25 mouse cellular contexts compared by ENCODE assay signal in genomic region chr8:127140945-127141344, GRCm38 (mm10).
DNase-seq lines count a peak whose midpoint lies in the region; ATAC-seq and TF ChIP-seq lines count a peak whose summit lies in the region.
"Had no signal": no experiment of that assay in that cellular context is flagged by ENCODE, and none has a peak within 500 bp of the region (broad histone marks: within the 10 kb centered on the region; RNA-seq: fewer than 3 reads in every experiment).

No protein-coding gene starts in this region.

- H3K27me3 ChIP-seq in liver, adult 2 months (ENCODE audit: control insufficient read depth, insufficient read depth, low read length) = no peaks in the 10 kb centered on the region
- no peaks in the 10 kb centered on the region for H3K27me3 ChIP-seq in liver, postnatal 0 days (ENCODE audit: insufficient read depth, low read length)
- no peaks in the 10 kb centered on the region for H3K27me3 ChIP-seq in lung, embryonic 16.5 days (ENCODE audit: control insufficient read depth, insufficient read depth, low read depth, low read length)
- no peaks in the 10 kb centered on the region for H3K27me3 ChIP-seq in stomach, postnatal 0 days (ENCODE audit: control insufficient read depth, insufficient read depth, low read length)
- H3K27me3 ChIP-seq: embryonic facial prominence, embryonic 12.5 days; embryonic facial prominence, embryonic 15.5 days; heart, embryonic 12.5 days; heart, embryonic 15.5 days; hindbrain, embryonic 13.5 days had no signal

- H3K4me2 ChIP-seq in liver, postnatal 0 days (ENCODE audit: low read depth, low read length) = no peak overlapping the region
- H3K4me2 ChIP-seq in lung, embryonic 16.5 days (ENCODE audit: low read depth, low read length) = no peak overlapping the region
- no peak overlapping the region for H3K4me2 ChIP-seq in stomach, postnatal 0 days (replicated peaks; ENCODE audit: low read depth)
- H3K4me2 ChIP-seq: embryonic facial prominence, embryonic 12.5 days; embryonic facial prominence, embryonic 15.5 days; heart, embryonic 12.5 days; heart, embryonic 15.5 days; hindbrain, embryonic 13.5 days had no signal

- no peak for TF ChIP-seq EP300 in liver, postnatal 0 days (IDR thresholded peaks at IDR 0.05; ENCODE audit: low read depth)
- TF ChIP-seq EP300 in stomach, postnatal 0 days (optimal IDR thresholded peaks at IDR 0.05) = no peak

- H3K36me3 ChIP-seq in liver, adult 2 months (ENCODE audit: control insufficient read depth, insufficient read depth, low read length) = no peaks in the 10 kb centered on the region
- no peaks in the 10 kb centered on the region for H3K36me3 ChIP-seq in liver, postnatal 0 days (replicated peaks; ENCODE audit: insufficient read depth, low read length)
- no peaks in the 10 kb centered on the region for H3K36me3 ChIP-seq in lung, embryonic 16.5 days (ENCODE audit: control insufficient read depth, insufficient read depth, low read length)
- H3K36me3 ChIP-seq in stomach, postnatal 0 days (ENCODE audit: control insufficient read depth, insufficient read depth, low read length) = no peaks in the 10 kb centered on the region
- H3K36me3 ChIP-seq: embryonic facial prominence, embryonic 12.5 days; embryonic facial prominence, embryonic 15.5 days; heart, embryonic 12.5 days; heart, embryonic 15.5 days; hindbrain, embryonic 10.5 days; hindbrain, embryonic 13.5 days had no signal

- no peak for TF ChIP-seq POLR2A in liver, adult 2 months (IDR thresholded peaks at IDR 0.05; ENCODE audit: extremely low read depth, insufficient read depth, low read length)
- no peak for TF ChIP-seq POLR2A in lung, adult 2 months (IDR thresholded peaks at IDR 0.05; ENCODE audit: borderline replicate concordance, extremely low read depth, low read depth, low read length)

- peaks cover 45% of the 10 kb centered on the region; the same call in 1 of the 2 replicates for H3K79me2 ChIP-seq in liver, adult 2 months (ENCODE audit: control insufficient read depth, insufficient read depth, low read length)

- no peak overlapping the region for H3K9ac ChIP-seq in liver, adult 2 months (ENCODE audit: low read depth, low read length)
- no peak overlapping the region for H3K9ac ChIP-seq in liver, postnatal 0 days (replicated peaks)
- no peak overlapping the region for H3K9ac ChIP-seq in lung, embryonic 16.5 days (ENCODE audit: low read length)
- H3K9ac ChIP-seq in stomach, postnatal 0 days (ENCODE audit: low read length) = no peak overlapping the region
- H3K9ac ChIP-seq: embryonic facial prominence, embryonic 12.5 days; embryonic facial prominence, embryonic 15.5 days; forebrain, postnatal 0 days; heart, embryonic 12.5 days; heart, embryonic 15.5 days; hindbrain, embryonic 13.5 days had no signal

- H3K4me3 ChIP-seq in liver, adult 2 months (ENCODE audit: insufficient read depth, low read depth, low read length) = no peak overlapping the region
- H3K4me3 ChIP-seq in liver, postnatal 0 days (ENCODE audit: low read depth, low read length) = no peak overlapping the region
- no peak overlapping the region for H3K4me3 ChIP-seq in lung, embryonic 16.5 days (ENCODE audit: low read length)
- no peak overlapping the region for H3K4me3 ChIP-seq in lung, adult 2 months (replicated peaks; ENCODE audit: extremely low read depth, low read depth, low read length)
- H3K4me3 ChIP-seq in stomach, postnatal 0 days (ENCODE audit: low read depth, low read length) = no peak overlapping the region
- H3K4me3 ChIP-seq: embryonic facial prominence, embryonic 12.5 days; embryonic facial prominence, embryonic 15.5 days; heart, embryonic 12.5 days; heart, embryonic 15.5 days; hindbrain, embryonic 10.5 days; hindbrain, embryonic 13.5 days had no signal

- no peak overlapping the region for H3K27ac ChIP-seq in liver, adult 2 months (replicated peaks; ENCODE audit: insufficient read depth, low read depth, low read length)
- H3K27ac ChIP-seq in liver, postnatal 0 days (ENCODE audit: low read depth) = no peak overlapping the region
- H3K27ac ChIP-seq in lung, embryonic 16.5 days (ENCODE audit: low read length) = no peak overlapping the region
- H3K27ac ChIP-seq in stomach, postnatal 0 days (replicated peaks) = no peak overlapping the region
- H3K27ac ChIP-seq: embryonic facial prominence, embryonic 12.5 days; embryonic facial prominence, embryonic 15.5 days; heart, embryonic 15.5 days; hindbrain, embryonic 10.5 days; hindbrain, embryonic 13.5 days had no signal

- peaks cover 33% of the 10 kb centered on the region for H3K4me1 ChIP-seq in liver, adult 2 months (ENCODE audit: control insufficient read depth, insufficient read depth, low read length)
- peaks cover 21% of the 10 kb centered on the region for H3K4me1 ChIP-seq in liver, postnatal 0 days (ENCODE audit: insufficient read depth)
- H3K4me1 ChIP-seq in lung, embryonic 16.5 days (replicated peaks; ENCODE audit: control insufficient read depth, insufficient read depth, low read length) = peaks cover 36% of the 10 kb centered on the region
- H3K4me1 ChIP-seq in lung, adult 2 months (ENCODE audit: control insufficient read depth, insufficient read depth, low read length) = peaks cover 26% of the 10 kb centered on the region
- H3K4me1 ChIP-seq in stomach, postnatal 0 days (replicated peaks; ENCODE audit: control insufficient read depth, insufficient read depth) = peaks cover 5% of the 10 kb centered on the region; the same call in 1 of the 2 replicates

- H3K9me3 ChIP-seq in liver, postnatal 0 days (ENCODE audit: low read length) = no peaks in the 10 kb centered on the region
- H3K9me3 ChIP-seq in lung, embryonic 16.5 days (ENCODE audit: control insufficient read depth, low read length) = no peaks in the 10 kb centered on the region
- H3K9me3 ChIP-seq in stomach, postnatal 0 days (ENCODE audit: control insufficient read depth, low read length) = no peaks in the 10 kb centered on the region
- H3K9me3 ChIP-seq: embryonic facial prominence, embryonic 12.5 days; embryonic facial prominence, embryonic 15.5 days; heart, embryonic 12.5 days; heart, embryonic 15.5 days; hindbrain, embryonic 10.5 days; hindbrain, embryonic 13.5 days had no signal

- 20% methylated on average over 2 of the region's 2 CpGs for WGBS in liver, adult 2 months
- 76% methylated on average over 2 of the region's 2 CpGs for WGBS in liver, postnatal 0 days (ENCODE audit: insufficient replicate concordance)
- 61% methylated on average over 2 of the region's 2 CpGs for WGBS in lung, embryonic 16.5 days
- 67% methylated on average over 2 of the region's 2 CpGs for WGBS in lung, adult 2 months
- 70% methylated on average over 2 of the region's 2 CpGs for WGBS in stomach, postnatal 0 days

- TF ChIP-seq CTCF in liver, adult 2 months (IDR thresholded peaks at IDR 0.05; ENCODE audit: low read depth, low read length) = no peak
- TF ChIP-seq CTCF in liver, postnatal 0 days (IDR thresholded peaks at IDR 0.05; ENCODE audit: low read depth) = no peak
- no peak for TF ChIP-seq CTCF in lung, adult 2 months (IDR thresholded peaks at IDR 0.05; ENCODE audit: insufficient read depth, low read length)
- TF ChIP-seq CTCF in stomach, postnatal 0 days (IDR thresholded peaks at IDR 0.05; ENCODE audit: low read depth) = no peak

- ATAC-seq in liver, postnatal 0 days = no peak
- peak; percentile 71 for ATAC-seq in lung, embryonic 16.5 days (ENCODE audit: low read depth)
- ATAC-seq in stomach, postnatal 0 days (ENCODE audit: low FRiP score, low TSS enrichment) = no peak
- no peak for ATAC-seq in megakaryocyte, adult 5-6 weeks (ENCODE audit: poor library complexity, severe bottlenecking)
- ATAC-seq: activated CD4-positive, CD25-positive, alpha-beta regulatory T cell, adult 4 months; forebrain, embryonic 14.5 days; forebrain, postnatal 0 days; hindbrain, embryonic 16.5 days had no signal

- DNase-seq in liver, adult 2 months (ENCODE audit: extremely low read depth, low read depth, low spot score) = peak; percentile 72
- no peak for DNase-seq in liver, postnatal 0 days
- no peak for DNase-seq in lung, adult 2 months
- peak; percentile 35 for DNase-seq in stomach, postnatal 0 days (ENCODE audit: low spot score)
- DNase-seq: adrenal gland, adult 8-10 months; adrenal gland, postnatal 25 days; cerebellum, adult 11-12 months; cerebellum, adult 9-10 months; cerebellum, postnatal 25 days; forebrain, postnatal 0 days; gastrocnemius, postnatal 25 days; heart, adult 18-20 months; heart, postnatal 10 days; heart, postnatal 36 days had no signal

Comparison
In these comparisons a context has a peak if more than half of its experiments do, and no peak if none do; other contexts are left out.
1. DNase-seq: peak in liver, adult 2 months (single experiment) and stomach, postnatal 0 days (single experiment); none in liver, postnatal 0 days (single experiment) and lung, adult 2 months (single experiment).